Mouse (Mus musculus): ENCODE results near the gene Smyd3.

GRCm38 (mm10) chr1:178992503-178992902, 525.3 kb downstream of the Smyd3 start:
- no peak for TF ChIP-seq EP300 (optimal IDR thresholded peaks at IDR 0.05)
- no peak for TF ChIP-seq CTCF (IDR thresholded peaks at IDR 0.05; ENCODE audit: low read depth)

Data from stomach, postnatal 0 days (tissue).